Mouse (Mus musculus) cerebellum, adult 2 months (tissue): ENCODE measurements around the gene Rps6kl1.

Experiments used
- CTCF ChIP-seq: fragments of 200-500 bp; IDR thresholded peaks from 2 replicates; pipeline ENCODE4 v1.5.1; 2011; ENCODE audit warnings: low read depth, mild to moderate bottlenecking, control low read depth, low read length, moderate library complexity, borderline replicate concordance; ENCODE audit not compliant: insufficient read depth
- POLR2A ChIP-seq: fragments of 200-500 bp; IDR thresholded peaks from 2 replicates; pipeline ENCODE4 v1.6.1; 2011; ENCODE audit warnings: low read length, control low read depth, borderline replicate concordance; ENCODE audit not compliant: insufficient read depth

GRCm38 (mm10) chr12:85144821-85145220 lies 6.2 kb downstream of the Rps6kl1 start:
- TF ChIP-seq CTCF (no peak), POLR2A (no peak)
